Mouse (Mus musculus) heart, postnatal 0 days (tissue): Measurements from ENCODE around the gene Glb1. TPM values are rescaled to one million over a fixed set of nuclear protein-coding genes. Genes with fewer than 3 reads are reported as not detected.

Source experiments
- ATAC-seq: fragments of 200-750 bp; cut with Nextera tagmentation; 2 replicates; pipeline ENCODE4 v1.8.0; 2017; ENCODE audit warnings: low read depth, moderate number of reproducible peaks, moderate library complexity; ENCODE audit not compliant: insufficient read depth
- DNase-seq: peaks from one replicate; pipeline ENCODE4 v3.0.0-alpha.2; 2016; ENCODE audit warnings: low spot score
- H3K27ac ChIP-seq: fragments of 300-500 bp; sonication (generic); 2 replicates; pipeline ENCODE4 v1.5.1; 2014; ENCODE audit warnings: low read depth, mild to moderate bottlenecking
- H3K27me3 ChIP-seq: fragments of 300-500 bp; sonication (generic); 2 replicates; pipeline ENCODE4 v1.6.1; 2014; ENCODE audit warnings: low read length, mixed read lengths; ENCODE audit not compliant: control insufficient read depth, insufficient read depth
- H3K36me3 ChIP-seq: fragments of 300-500 bp; sonication (generic); replicated peaks from 2 replicates; pipeline ENCODE4 v1.6.1; 2014; ENCODE audit warnings: low read length, mixed read lengths; ENCODE audit not compliant: control insufficient read depth, insufficient read depth
- H3K4me1 ChIP-seq: fragments of 300-500 bp; sonication (generic); 2 replicates; pipeline ENCODE4 v1.6.1; 2014; ENCODE audit warnings: antibody characterized with exemption; ENCODE audit not compliant: control insufficient read depth, insufficient read depth
- H3K4me2 ChIP-seq: fragments of 300-500 bp; sonication (generic); 2 replicates; pipeline ENCODE4 v1.6.1; 2014; ENCODE audit warnings: low read depth, mild to moderate bottlenecking, low read length, moderate library complexity
- H3K4me3 ChIP-seq: fragments of 300-500 bp; sonication (generic); 2 replicates; pipeline ENCODE4 v1.5.1; 2014; ENCODE audit warnings: low read depth, low read length
- H3K9ac ChIP-seq: fragments of 300-500 bp; sonication (generic); replicated peaks from 2 replicates; pipeline ENCODE4 v1.6.1; 2014; ENCODE audit warnings: low read depth, low read length, mixed read lengths
- H3K9me3 ChIP-seq: fragments of 300-500 bp; sonication (generic); replicated peaks from 2 replicates; pipeline ENCODE4 v1.6.1; 2016; ENCODE audit warnings: low read length; ENCODE audit not compliant: control insufficient read depth
- CTCF ChIP-seq: IDR thresholded peaks from 2 replicates; pipeline ENCODE4 v1.5.1; 2016; ENCODE audit warnings: antibody characterized with exemption, control low read depth, low read depth
- EP300 ChIP-seq: IDR thresholded peaks from 2 replicates; pipeline ENCODE4 v1.6.1; 2016; ENCODE audit warnings: antibody characterized with exemption, low read depth
- WGBS: fragments of 180-500 bp; shearing (Covaris S2); extraction: QIAGEN DNeasy Blood & Tissue Kit; methylation state at CpG from one replicate; pipeline ENCODE4 v1.1.7; 2014; 5-methylcytosine and 5-hydroxymethylcytosine counted together
- polyA plus RNA-seq: library from polyadenylated mRNA; unstranded; fragments of >200 nt; fragmentation: Nextera tagmentation; extraction: Ambion mirVana; gene quantifications from 2 replicates; pipeline ENCODE4 v1.2.1, GENCODE M21; 2015
- total RNA-seq: library from RNA; depleted of rRNA; stranded (reverse); fragments of >200 nt; gene quantifications from 2 replicates; pipeline ENCODE4 v1.2.3, GENCODE M21; 2014; ENCODE audit warnings: low replicate concordance

Glb1 gene
- total and polyA plus RNA-seq, 2 experiments from 2014 or later: 22.8 to 29.8 TPM

DNA sequence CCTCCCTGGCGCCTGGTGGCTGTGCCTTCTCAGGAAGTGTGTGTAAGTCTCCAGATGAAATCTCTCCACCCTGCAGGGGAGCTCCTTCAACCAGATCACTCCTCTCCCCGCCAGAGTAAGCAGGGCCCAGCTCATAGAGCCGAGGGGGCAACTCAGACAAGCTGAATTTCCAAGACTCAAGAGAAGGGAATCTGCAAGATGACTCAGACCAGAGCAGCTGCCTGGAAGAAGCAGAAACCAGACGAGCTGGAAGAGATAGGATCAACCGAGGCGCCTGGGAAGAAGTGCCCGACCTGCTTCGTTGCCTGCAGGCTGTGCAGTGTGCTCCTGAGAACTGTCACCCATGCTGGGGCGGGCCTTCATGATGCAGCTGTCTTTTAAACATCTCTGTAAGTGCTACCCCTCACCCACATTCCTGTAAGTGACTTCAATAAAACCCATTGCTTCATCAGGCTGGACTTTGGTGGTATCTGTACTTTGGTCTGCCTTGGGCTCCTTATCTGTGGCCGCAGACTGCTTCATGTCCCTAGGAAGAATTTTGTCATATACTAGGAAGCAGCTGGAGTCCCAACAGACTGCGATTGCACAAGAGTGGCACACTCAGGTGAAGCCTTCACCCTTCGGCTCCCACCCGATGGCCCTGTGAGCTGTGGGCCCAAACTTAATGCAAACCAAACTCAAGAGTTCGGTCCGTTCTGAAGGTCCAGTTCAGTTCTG, 102.0 kb downstream of the Glb1 start:
- no peaks in the 10 kb centered on the region for H3K9me3 ChIP-seq
- H3K27ac ChIP-seq: no peak overlapping the region
- TF ChIP-seq EP300 (no peak), CTCF (no peak)
- no peak overlapping the region for H3K9ac ChIP-seq
- H3K27me3 ChIP-seq: no peaks in the 10 kb centered on the region
- ATAC-seq: no peak
- WGBS: 46% methylated on average over 15 of the region's 15 CpGs
- H3K4me1 ChIP-seq: no peaks in the 10 kb centered on the region
- H3K4me2 ChIP-seq: no peak overlapping the region
- no peak overlapping the region for H3K4me3 ChIP-seq
- no peaks in the 10 kb centered on the region for H3K36me3 ChIP-seq
- no peak for DNase-seq

DNA sequence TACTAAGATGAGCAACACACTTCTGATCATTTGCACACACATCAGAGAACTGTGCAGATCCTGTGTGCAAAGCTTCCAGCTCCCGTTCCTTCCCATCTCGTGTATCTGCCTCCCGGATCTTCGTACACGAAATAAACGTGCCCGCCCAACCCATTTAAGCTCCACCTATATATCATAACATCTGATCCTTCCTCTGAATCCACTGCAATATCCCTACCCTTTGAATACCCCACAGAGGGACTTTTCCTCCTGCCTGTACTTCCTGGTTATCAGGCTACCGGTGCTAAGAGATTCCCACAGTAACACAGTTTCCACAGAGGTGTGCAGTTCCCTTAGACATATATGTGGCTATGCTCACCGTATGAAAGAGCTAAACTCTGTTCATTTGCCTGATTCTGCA, 103.9 kb downstream of the Glb1 start, which contains the start of gene Ccr4:
Gene Ccr4, minus strand, starts transcription at position 101 of the 400 bp plus-strand sequence.
- H3K4me3 ChIP-seq: no peak within 1 kb of the TSS
- 85% methylated on average over 9 of the region's 9 CpGs for WGBS
- H3K27ac ChIP-seq: no peak within 1 kb of the TSS
- DNase-seq: no peak
- no peaks in the 10 kb centered on the region for H3K36me3 ChIP-seq
- no peaks in the 10 kb centered on the region for H3K4me1 ChIP-seq
- ATAC-seq: no peak
- TF ChIP-seq EP300 (no peak), CTCF (no peak)
- no peak within 1 kb of the TSS for H3K9ac ChIP-seq
- H3K9me3 ChIP-seq: no peaks in the 10 kb centered on the region
- no peaks in the 10 kb centered on the region for H3K27me3 ChIP-seq
- no peak within 1 kb of the TSS for H3K4me2 ChIP-seq

DNA sequence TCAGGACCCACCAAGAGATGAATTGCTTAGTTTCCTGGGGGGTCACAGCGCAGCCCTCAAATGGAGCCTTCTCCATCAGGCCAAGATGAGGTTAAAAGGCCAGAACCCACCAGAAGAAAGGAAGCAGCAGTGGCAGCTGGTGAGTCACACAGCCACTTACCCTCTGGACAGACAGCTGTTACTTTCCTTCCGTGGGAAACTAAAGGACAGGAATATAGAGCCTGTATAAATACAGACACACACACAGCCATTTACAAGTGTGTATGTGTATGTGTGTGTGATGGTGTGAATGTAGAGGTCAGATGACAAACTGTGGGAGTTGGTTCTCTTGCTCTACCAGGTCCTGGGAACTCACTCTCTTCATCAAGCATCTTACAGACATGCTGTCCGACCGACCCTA, 105.7 kb downstream of the Glb1 start:
- no peak for DNase-seq
- Histone ChIP-seq H3K4me1 (no peaks in the 10 kb centered on the region), H3K4me3 (no peak overlapping the region), H3K9ac (no peak overlapping the region), H3K36me3 (no peaks in the 10 kb centered on the region), H3K4me2 (no peak overlapping the region), H3K27ac (no peak overlapping the region), H3K9me3 (no peaks in the 10 kb centered on the region), H3K27me3 (no peaks in the 10 kb centered on the region)
- no peak for ATAC-seq
- 54% methylated on average over 4 of the region's 4 CpGs for WGBS
- TF ChIP-seq CTCF (no peak), EP300 (no peak)

DNA sequence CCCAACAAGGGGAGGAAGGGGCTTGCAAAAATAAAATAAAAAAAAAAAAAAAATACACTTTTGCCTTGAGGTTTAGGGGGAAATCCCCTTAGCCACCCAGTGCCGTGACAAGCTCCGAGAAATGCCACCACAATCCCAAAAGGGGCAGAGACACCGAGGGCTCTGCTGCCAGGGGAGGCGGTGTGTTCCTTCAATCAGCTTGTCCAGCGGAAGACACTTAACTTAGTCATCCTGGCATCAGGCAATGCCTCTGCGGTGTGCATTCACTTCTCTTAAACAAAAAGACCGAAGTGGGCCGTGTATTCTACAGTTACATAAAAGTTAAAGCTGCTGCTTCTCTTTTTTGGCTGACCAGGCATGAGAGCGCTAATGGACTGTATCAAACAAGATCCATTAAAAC, 106.5 kb downstream of the Glb1 start:
- Histone ChIP-seq H3K4me1 (no peaks in the 10 kb centered on the region), H3K27me3 (no peaks in the 10 kb centered on the region), H3K27ac (no peak overlapping the region), H3K4me3 (no peak overlapping the region), H3K9ac (no peak overlapping the region), H3K4me2 (no peak overlapping the region), H3K36me3 (no peaks in the 10 kb centered on the region), H3K9me3 (no peaks in the 10 kb centered on the region; the same call in 1 of the 2 replicates)
- TF ChIP-seq EP300 (no peak), CTCF (no peak)
- 88% methylated on average over 9 of the region's 9 CpGs for WGBS
- ATAC-seq (no peak), DNase-seq (no peak)

DNA sequence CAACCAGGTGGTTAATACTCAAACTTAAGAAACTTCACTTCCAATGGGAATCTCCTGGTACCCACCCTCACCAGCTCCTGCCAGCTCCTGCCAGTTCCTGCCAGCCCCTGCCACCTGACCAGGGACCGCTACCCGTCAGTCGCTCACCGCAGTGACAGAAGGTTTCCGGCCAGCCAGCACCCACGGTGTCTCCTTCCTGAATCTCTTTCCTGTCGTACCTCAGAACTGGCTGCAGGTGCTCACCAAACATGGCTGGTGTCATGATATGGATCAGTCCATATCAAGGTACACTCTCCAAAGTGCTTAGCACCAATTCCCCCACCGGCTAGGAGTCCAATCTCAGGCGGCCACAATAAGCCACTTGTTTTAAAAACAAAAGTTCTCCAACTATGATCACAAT, 108.9 kb downstream of the Glb1 start:
- no peaks in the 10 kb centered on the region for H3K27me3 ChIP-seq
- no peaks in the 10 kb centered on the region for H3K36me3 ChIP-seq
- 80% methylated on average over 9 of the region's 9 CpGs for WGBS
- no peak for TF ChIP-seq CTCF
- no peak for TF ChIP-seq EP300
- no peak for ATAC-seq
- H3K4me1 ChIP-seq: no peaks in the 10 kb centered on the region
- no peak overlapping the region for H3K4me2 ChIP-seq
- H3K4me3 ChIP-seq: no peak overlapping the region
- peaks cover 17% of the 10 kb centered on the region for H3K9me3 ChIP-seq
- H3K27ac ChIP-seq: no peak overlapping the region
- no peak overlapping the region for H3K9ac ChIP-seq
- DNase-seq: no peak

GRCm38 (mm10) chr9:114512831-114513230, 112.0 kb downstream of the Glb1 start:
- no peaks in the 10 kb centered on the region for H3K36me3 ChIP-seq
- H3K4me3 ChIP-seq: no peak overlapping the region
- peaks cover 17% of the 10 kb centered on the region for H3K9me3 ChIP-seq
- no peak overlapping the region for H3K9ac ChIP-seq
- ATAC-seq (no peak), DNase-seq (no peak)
- no peak for TF ChIP-seq EP300
- no peak for TF ChIP-seq CTCF
- no peak overlapping the region for H3K4me2 ChIP-seq
- no peaks in the 10 kb centered on the region for H3K27me3 ChIP-seq
- no peak overlapping the region for H3K27ac ChIP-seq
- 96% methylated on average over 21 of the region's 21 CpGs for WGBS
- peaks cover 11% of the 10 kb centered on the region for H3K4me1 ChIP-seq
